Mouse (Mus musculus): ENCODE measurements around the gene Cd300lf. TPM values are rescaled to one million over a fixed set of nuclear protein-coding genes. Genes with fewer than 3 reads are reported as not detected.

Gene Cd300lf
- polyA plus RNA-seq, 1 experiment from 2014 or later: 0.21 TPM

DNA sequence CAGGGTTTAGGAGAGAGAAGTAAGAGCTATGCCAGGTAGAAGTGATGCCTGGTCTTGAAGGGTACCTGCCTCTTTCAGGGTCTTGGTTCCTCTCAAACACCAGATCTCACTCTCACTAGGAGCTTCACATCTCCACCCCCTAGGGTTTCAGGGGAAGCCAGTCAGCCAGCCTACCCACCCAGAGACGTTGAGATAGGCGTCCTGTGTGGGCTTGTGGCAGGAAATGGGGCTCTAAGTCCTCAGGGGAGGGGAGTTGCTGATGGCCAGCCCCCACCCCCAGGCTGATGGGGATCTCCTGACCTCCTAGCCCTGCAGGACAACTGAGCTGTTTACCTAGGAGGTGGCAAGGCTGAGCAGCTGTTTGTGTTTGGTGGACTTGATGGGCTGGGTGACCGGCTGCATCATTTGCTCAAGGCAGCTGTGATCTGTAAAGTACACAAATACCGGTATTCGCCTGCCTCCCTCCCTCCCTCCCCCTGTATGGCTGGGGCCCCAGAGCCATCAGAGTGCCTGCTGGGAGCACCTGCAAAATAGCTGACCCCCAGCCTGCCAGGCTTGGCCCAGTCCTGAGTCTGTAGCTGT, 21.4 kb upstream of the Cd300lf start:
- Histone ChIP-seq H3K4me1 (peaks cover 54% of the 10 kb centered on the region), H3K27ac (replicated peaks) (no peak overlapping the region), H3K9me3 (replicated peaks) (no peaks in the 10 kb centered on the region), H3K36me3 (no peaks in the 10 kb centered on the region), H3K4me3 (no peak overlapping the region), H3K27me3 (ENCODE audit: low read depth, poor library complexity, severe bottlenecking) (peaks cover 83% of the 10 kb centered on the region)
- WGBS: 18% methylated on average over 5 of the region's 5 CpGs
- no peak for DNase-seq (ENCODE audit: low spot score)

DNA sequence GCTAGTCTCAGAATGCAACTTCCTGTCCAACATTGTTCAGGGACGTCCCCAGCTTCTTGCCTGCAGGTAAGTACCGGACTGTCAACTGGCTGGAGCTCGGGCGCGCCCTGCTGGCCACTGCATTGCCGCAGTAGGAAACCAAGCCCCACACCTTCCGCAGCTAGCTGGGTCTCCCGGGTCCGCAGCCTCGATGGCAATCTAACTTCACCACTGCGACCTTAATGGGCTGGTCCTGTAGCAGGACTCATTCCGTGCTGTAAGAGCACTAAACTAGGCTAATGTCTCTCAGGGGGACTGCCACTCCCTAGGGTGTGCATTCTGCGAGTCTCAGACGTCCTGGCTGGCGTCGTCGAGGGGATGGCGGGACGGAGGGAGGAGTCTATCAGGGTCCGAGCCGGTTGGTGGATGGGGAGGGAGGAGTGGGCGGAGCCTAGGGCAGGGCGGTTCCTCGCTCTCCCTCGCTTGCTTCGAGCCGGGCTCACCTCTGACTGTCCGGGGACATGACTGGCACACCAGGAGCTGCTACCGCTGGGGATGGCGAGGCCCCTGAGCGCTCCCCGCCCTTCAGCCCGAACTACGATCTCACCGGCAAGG, 20.0 kb upstream of the Cd300lf start:
- Histone ChIP-seq H3K4me1 (peaks cover 54% of the 10 kb centered on the region), H3K27ac (replicated peaks) (no peak overlapping the region; the same call in 1 of the 2 replicates), H3K36me3 (no peaks in the 10 kb centered on the region), H3K27me3 (ENCODE audit: low read depth, poor library complexity, severe bottlenecking) (peaks cover 75% of the 10 kb centered on the region), H3K4me3 (peak overlapping the region; percentile 43), H3K9me3 (replicated peaks) (0 out of 2 replicates have a peak, but pooled peaks cover 3% of the 10 kb centered on the region)
- WGBS: under 1% methylated on average over 35 of the region's 35 CpGs
- DNase-seq (ENCODE audit: low spot score): peak; percentile 71

DNA sequence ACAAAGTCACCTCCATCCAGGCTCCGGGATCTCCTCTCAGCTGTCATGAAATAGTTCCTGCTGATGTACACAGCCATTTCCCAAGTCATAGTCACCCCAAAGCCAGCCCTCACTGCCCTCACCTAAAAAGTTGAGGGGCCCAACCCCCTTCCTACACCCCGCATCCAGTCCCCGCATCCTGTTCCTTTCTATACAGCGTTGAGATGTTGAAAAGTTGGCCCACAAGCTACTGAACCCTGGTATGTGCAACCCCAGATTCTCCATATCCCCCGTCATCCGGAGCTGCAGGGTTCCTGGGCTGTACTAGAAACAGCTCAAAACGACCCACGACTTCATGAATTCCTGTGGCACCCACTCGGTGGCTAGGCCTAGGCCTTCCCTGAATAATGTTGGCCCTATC, 19.3 kb upstream of the Cd300lf start:
- Histone ChIP-seq H3K27me3 (ENCODE audit: low read depth, poor library complexity, severe bottlenecking) (peaks cover 69% of the 10 kb centered on the region), H3K36me3 (no peaks in the 10 kb centered on the region), H3K4me3 (no peak overlapping the region), H3K4me1 (peaks cover 49% of the 10 kb centered on the region), H3K9me3 (replicated peaks) (0 out of 2 replicates have a peak, but pooled peaks cover 3% of the 10 kb centered on the region), H3K27ac (replicated peaks) (no peak overlapping the region)
- 83% methylated on average over 9 of the region's 9 CpGs for WGBS
- DNase-seq (ENCODE audit: low spot score): no peak

DNA sequence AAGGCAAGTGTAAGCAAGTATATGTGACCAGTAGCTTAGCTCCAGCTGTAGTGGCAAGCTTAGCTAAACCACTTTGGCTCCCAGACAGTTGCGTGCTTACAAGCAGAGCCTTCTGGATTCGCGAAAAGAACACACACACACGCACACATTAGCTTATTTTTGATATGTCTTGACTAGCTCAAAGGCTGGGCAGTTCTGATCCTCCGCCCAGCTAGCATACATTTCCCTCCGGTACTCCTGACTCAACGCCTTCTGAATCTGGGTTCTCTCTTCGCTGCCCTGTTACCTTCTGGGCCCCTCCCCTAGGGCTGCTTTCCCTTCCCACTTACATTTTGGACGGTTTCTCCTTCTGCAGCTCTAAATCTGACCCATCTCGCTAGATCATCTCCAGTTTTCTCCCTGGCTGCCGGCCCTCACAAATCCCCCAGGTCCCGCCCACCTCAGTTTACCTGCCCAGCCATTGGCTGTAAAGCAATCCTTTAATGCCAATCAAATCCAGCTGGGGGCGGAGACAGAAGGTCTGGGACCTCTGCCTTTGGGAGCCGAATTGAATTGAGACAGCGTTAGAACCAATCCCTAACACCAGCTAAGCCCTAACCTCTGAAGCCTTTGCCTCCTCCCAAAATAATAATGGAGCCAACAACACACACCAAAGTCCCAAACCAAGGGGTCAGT, 18.1 kb upstream of the Cd300lf start:
- 8% methylated on average over 15 of the region's 15 CpGs for WGBS
- Histone ChIP-seq H3K4me1 (peaks cover 40% of the 10 kb centered on the region), H3K9me3 (replicated peaks) (0 out of 2 replicates have a peak, but pooled peaks cover 3% of the 10 kb centered on the region), H3K36me3 (no peaks in the 10 kb centered on the region), H3K4me3 (peak overlapping the region; percentile 53), H3K27me3 (ENCODE audit: low read depth, poor library complexity, severe bottlenecking) (peaks cover 57% of the 10 kb centered on the region), H3K27ac (replicated peaks) (peak overlapping the region; percentile 77)
- peak; percentile 90 for DNase-seq (ENCODE audit: low spot score)

DNA sequence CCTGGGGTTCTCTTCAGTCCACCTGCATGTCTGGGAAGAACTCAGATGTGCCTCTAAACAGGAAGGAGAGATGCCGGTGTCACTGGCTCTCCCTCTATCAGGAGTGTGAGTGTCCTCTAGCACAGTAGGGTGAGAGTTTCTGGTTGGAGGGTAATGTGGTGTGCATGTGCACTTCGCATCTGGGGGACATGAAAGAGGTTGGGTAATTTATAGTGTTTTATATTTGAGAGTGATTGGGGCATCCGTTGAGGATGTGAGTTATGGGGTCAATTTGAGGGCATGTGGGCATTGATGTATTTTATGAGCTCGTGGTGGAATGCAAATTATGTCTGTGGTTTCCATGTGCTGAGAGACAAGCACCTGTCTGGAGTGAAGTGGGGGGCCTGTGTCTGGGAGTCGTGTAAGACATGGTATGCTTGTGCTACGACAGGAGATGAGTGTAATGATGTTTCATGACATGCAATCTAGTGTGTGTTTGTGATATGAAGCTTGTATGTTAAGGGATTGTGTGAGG, 17.0 kb upstream of the Cd300lf start:
- WGBS: 86% methylated on average over 6 of the region's 6 CpGs
- Histone ChIP-seq H3K4me1 (peaks cover 40% of the 10 kb centered on the region), H3K36me3 (no peaks in the 10 kb centered on the region), H3K4me3 (no peak overlapping the region), H3K9me3 (replicated peaks) (0 out of 2 replicates have a peak, but pooled peaks cover 3% of the 10 kb centered on the region), H3K27me3 (ENCODE audit: low read depth, poor library complexity, severe bottlenecking) (peaks cover 46% of the 10 kb centered on the region), H3K27ac (replicated peaks) (no peak overlapping the region)
- no peak for DNase-seq (ENCODE audit: low spot score)

DNA sequence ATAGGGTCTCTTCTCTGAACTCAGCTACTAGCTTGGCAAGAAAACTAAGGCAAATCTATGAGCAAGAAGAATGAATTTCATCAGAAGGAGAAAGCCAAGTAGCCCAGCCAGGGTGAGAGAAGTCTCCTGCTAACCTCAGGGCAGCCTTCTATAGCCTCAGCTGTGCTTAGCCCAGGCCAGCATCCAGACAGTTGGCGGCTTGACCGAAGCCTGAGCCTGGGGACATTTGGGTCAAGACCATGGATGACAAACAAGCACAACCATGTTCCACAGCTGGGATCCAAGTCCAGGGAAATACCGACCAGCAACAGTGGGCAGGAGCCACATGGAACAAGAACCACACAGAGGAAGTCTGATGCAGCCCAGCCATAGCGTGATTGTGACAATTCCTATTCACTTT, 14.0 kb upstream of the Cd300lf start:
- Histone ChIP-seq H3K9me3 (replicated peaks) (0 out of 2 replicates have a peak, but pooled peaks cover 3% of the 10 kb centered on the region), H3K4me1 (peaks cover 21% of the 10 kb centered on the region), H3K4me3 (no peak overlapping the region), H3K27ac (replicated peaks) (no peak overlapping the region), H3K36me3 (no peaks in the 10 kb centered on the region), H3K27me3 (ENCODE audit: low read depth, poor library complexity, severe bottlenecking) (peaks cover 16% of the 10 kb centered on the region)
- WGBS: 91% methylated on average over 4 of the region's 4 CpGs
- DNase-seq (ENCODE audit: low spot score): no peak

DNA sequence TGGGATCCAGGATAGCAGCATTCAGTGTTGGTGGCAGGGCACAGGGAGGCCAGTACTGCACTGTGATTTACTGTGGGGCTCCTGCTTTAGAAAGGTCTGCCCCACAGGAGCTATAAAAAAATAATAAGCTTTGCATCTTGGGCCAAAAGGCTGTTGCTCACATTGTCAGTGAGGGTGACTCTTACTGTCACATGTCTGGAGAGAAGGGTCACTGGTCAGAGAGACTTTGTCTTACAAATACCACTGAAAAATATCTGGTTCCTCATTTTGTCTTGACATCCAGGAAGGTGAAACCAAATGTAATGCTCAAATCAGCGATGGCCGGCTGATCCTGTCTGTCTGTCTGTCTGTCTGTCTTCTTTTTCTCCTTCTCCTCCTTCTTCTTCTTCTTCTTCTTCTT, 8.2 kb upstream of the Cd300lf start:
- H3K9me3 ChIP-seq (replicated peaks): no peaks in the 10 kb centered on the region
- no peak overlapping the region for H3K4me3 ChIP-seq
- WGBS: 94% methylated on average over 2 of the region's 2 CpGs
- H3K36me3 ChIP-seq: no peaks in the 10 kb centered on the region
- H3K27me3 ChIP-seq (ENCODE audit: low read depth, poor library complexity, severe bottlenecking): no peaks in the 10 kb centered on the region
- no peak for DNase-seq (ENCODE audit: low spot score)
- H3K27ac ChIP-seq (replicated peaks): no peak overlapping the region
- H3K4me1 ChIP-seq: 0 out of 2 replicates have a peak, but pooled peaks cover 4% of the 10 kb centered on the region

DNA sequence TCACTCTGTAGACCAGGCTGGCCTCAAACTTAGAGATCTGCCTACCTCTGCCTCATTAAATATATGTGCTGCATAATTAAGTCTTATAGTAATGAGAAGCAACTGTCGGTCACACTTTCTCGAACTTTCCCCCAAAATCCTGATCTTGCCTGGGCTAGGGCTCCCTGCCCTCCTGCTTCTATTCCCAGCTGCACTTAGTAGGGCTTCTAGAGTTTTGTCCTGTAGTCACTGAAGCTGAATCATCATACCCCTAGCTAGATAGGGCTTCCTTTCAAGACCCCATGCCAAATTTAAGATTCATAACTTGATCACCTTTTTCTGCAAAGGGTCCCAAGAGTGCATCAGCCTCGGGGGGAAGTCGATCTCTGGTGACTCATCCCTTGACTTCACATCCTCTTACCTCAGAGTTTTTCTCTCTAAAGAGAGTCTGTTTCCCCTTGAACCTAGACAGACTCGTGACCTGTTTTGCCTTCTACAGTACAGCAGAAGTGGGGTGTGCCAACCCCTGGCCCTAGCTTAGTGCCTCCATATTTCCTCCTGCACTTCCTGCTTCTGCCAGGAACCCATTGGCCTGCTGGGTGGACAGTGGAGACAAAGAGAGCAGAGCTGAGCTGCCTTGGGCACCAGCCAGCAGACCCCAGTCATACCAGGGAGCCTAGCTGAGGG, 4.9 kb upstream of the Cd300lf start:
- Histone ChIP-seq H3K27me3 (ENCODE audit: low read depth, poor library complexity, severe bottlenecking) (no peaks in the 10 kb centered on the region), H3K4me1 (no peaks in the 10 kb centered on the region), H3K27ac (replicated peaks) (no peak overlapping the region), H3K4me3 (no peak overlapping the region), H3K36me3 (no peaks in the 10 kb centered on the region), H3K9me3 (replicated peaks) (no peaks in the 10 kb centered on the region)
- no peak for DNase-seq (ENCODE audit: low spot score)
- WGBS: 85% methylated on average over 5 of the region's 5 CpGs

DNA sequence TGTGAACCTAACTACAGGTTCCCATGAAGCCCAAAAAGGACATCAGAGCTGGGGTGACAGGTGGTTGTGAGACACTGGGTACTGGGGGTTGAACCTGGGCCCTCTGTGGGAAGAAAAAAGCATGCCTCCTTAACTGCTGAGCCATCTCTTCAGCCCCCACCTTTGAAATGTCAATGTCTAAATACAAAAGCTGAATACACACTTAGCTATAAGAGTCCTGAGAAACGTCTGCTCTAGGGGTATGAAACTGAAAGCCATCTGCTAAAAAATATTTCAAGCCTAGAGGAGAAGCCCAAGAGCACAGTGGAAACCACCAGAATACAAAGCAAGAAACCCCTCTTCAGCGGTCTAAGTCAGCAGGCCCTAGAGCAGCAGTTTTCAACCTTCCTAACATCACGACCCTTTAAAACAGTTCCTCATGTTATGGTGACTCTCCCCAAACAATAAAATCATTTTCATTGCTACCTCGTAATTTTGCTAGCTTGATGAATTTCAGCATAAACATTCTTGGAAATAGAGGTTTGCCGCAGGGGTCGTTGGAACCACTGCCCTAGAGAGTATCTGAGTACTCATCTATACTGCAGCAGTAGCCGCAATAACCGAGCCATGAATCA, 1.9 kb downstream of the Cd300lf start:
- no peaks in the 10 kb centered on the region for H3K27me3 ChIP-seq (ENCODE audit: low read depth, poor library complexity, severe bottlenecking)
- DNase-seq (ENCODE audit: low spot score): no peak
- no peaks in the 10 kb centered on the region for H3K36me3 ChIP-seq
- no peaks in the 10 kb centered on the region for H3K9me3 ChIP-seq (replicated peaks)
- no peak overlapping the region for H3K4me3 ChIP-seq
- WGBS: 90% methylated on average over 8 of the region's 8 CpGs
- no peak overlapping the region for H3K27ac ChIP-seq (replicated peaks)
- H3K4me1 ChIP-seq: no peaks in the 10 kb centered on the region

DNA sequence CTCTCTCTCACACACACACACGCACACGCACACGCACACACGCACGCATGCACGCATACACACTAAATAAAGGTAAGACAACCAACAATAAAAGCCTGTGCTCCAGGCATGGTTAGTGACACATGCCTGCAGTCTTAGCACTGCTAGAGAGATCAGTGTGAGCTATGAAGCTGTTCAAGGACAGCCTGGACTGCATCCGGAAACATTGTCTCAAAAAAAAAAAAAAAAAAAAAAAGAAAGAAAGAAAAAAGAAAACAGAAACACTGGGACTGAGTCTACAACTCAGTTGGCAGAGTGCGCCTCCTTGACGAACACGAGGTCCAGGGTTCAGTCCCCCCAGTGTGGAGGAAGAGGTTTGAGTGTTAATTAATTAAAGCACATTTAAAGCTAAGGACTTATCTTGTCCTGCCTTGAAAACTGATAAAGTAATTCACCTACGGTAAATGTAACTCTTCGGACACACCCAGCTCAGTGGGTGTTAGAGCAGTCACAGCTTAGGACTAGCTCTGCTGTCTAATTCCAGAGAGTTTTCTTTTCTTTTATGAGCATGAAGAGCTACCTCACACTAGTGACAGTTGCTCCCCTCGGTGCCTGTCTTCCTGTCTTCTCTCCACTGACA, 4.2 kb downstream of the Cd300lf start:
- no peaks in the 10 kb centered on the region for H3K36me3 ChIP-seq
- H3K27me3 ChIP-seq (ENCODE audit: low read depth, poor library complexity, severe bottlenecking): no peaks in the 10 kb centered on the region
- no peak for DNase-seq (ENCODE audit: low spot score)
- 91% methylated on average over 13 of the region's 13 CpGs for WGBS
- no peak overlapping the region for H3K27ac ChIP-seq (replicated peaks)
- no peak overlapping the region for H3K4me3 ChIP-seq
- no peaks in the 10 kb centered on the region for H3K9me3 ChIP-seq (replicated peaks)
- H3K4me1 ChIP-seq: no peaks in the 10 kb centered on the region

DNA sequence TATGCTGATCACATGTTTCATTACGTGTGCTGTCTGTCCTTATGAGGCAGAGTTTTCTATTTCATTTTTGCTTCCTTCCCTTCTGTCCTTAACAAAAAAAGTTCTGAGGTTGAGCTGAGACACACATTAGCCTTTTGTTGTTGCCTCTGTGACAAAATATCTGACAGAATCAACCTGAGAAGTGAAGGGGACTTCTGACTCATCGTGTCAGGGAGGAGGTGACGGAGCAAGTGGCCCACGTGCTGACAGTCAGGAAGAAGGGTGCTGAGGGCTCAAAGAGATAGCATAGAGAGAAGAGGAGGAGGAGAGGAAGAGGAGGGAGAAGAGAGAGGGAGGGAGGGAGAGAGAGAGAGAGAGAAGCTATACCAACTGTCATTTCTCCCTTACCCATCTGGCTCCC, 5.3 kb downstream of the Cd300lf start:
- no peaks in the 10 kb centered on the region for H3K27me3 ChIP-seq (ENCODE audit: low read depth, poor library complexity, severe bottlenecking)
- 86% methylated on average over 4 of the region's 4 CpGs for WGBS
- H3K9me3 ChIP-seq (replicated peaks): no peaks in the 10 kb centered on the region
- no peak overlapping the region for H3K27ac ChIP-seq (replicated peaks)
- no peak overlapping the region for H3K4me3 ChIP-seq
- no peak for DNase-seq (ENCODE audit: low spot score)
- H3K36me3 ChIP-seq: no peaks in the 10 kb centered on the region
- no peaks in the 10 kb centered on the region for H3K4me1 ChIP-seq

DNA sequence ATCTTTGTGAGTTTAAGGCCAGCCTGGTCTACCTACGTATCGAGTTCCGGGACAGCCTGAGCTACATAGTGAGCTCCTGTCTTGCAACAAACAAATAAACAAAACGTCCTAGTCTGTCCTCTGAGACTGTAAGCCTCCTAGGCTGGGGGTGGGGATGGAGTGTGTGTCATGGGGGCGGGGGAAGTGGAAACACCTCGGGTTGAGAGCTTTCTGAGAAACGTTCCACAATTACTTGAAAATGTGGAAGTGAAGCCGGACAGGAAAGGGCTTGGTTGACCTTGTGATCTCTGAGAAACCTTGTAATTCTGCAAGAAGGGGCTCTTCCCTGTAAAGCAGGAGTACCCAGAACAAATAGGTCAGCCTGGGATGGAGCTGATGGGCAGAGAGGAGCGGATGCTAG, 14.4 kb downstream of the Cd300lf start:
- Histone ChIP-seq H3K4me1 (no peaks in the 10 kb centered on the region), H3K9me3 (replicated peaks) (no peaks in the 10 kb centered on the region), H3K27ac (replicated peaks) (no peak overlapping the region), H3K36me3 (no peaks in the 10 kb centered on the region), H3K4me3 (no peak overlapping the region), H3K27me3 (ENCODE audit: low read depth, poor library complexity, severe bottlenecking) (no peaks in the 10 kb centered on the region)
- no peak for DNase-seq (ENCODE audit: low spot score)
- 79% methylated on average over 9 of the region's 9 CpGs for WGBS

Measured in midbrain, embryonic 10.5 days (tissue).